Mouse (Mus musculus) limb, embryonic 10.5 days (tissue): Measurements from ENCODE around the gene Snx9. TPM values are rescaled to one million over a fixed set of nuclear protein-coding genes. Genes with fewer than 3 reads are reported as not detected.

Experiments used
- DNase-seq: peaks from one replicate; pipeline ENCODE4 v3.0.0-alpha.2; 2017; ENCODE audit warnings: low spot score
- H3K27ac ChIP-seq: fragments of 300-500 bp; sonication (generic); 2 replicates; pipeline ENCODE4 v1.5.1; 2016; ENCODE audit warnings: mild to moderate bottlenecking
- H3K27me3 ChIP-seq: fragments of 300-500 bp; sonication (generic); 2 replicates; pipeline ENCODE4 v1.6.1; 2016; ENCODE audit warnings: low read depth, mild to moderate bottlenecking; ENCODE audit not compliant: poor library complexity, severe bottlenecking
- H3K36me3 ChIP-seq: fragments of 300-500 bp; sonication (generic); 2 replicates; pipeline ENCODE4 v1.6.1; 2016; ENCODE audit warnings: mild to moderate bottlenecking, moderate library complexity
- H3K4me1 ChIP-seq: fragments of 300-500 bp; sonication (generic); 2 replicates; pipeline ENCODE4 v1.6.1; 2016
- H3K4me3 ChIP-seq: fragments of 300-500 bp; sonication (generic); 2 replicates; pipeline ENCODE4 v1.5.1; 2016; ENCODE audit warnings: mild to moderate bottlenecking, moderate library complexity
- H3K9me3 ChIP-seq: fragments of 300-500 bp; sonication (generic); replicated peaks from 2 replicates; pipeline ENCODE4 v1.6.1; 2016; ENCODE audit warnings: mild to moderate bottlenecking
- WGBS: fragments of 180-500 bp; shearing (Covaris S2); methylation state at CpG from one replicate; pipeline ENCODE4 v1.1.7; 2016; 5-methylcytosine and 5-hydroxymethylcytosine counted together
- polyA plus RNA-seq: library from polyadenylated mRNA; unstranded; fragments of >200 nt; fragmentation: Nextera tagmentation; extraction: Ambion mirVana; gene quantifications from 2 replicates; pipeline ENCODE4 v1.2.1, GENCODE M21; 2016

The Snx9 gene
- polyA plus RNA-seq, 1 experiment from 2014 or later, result 19.4 TPM

GRCm38 (mm10) chr17:5897326-5898200 lies 56.4 kb downstream of the Snx9 start:
- H3K4me1 ChIP-seq, result peaks cover 12% of the 10 kb centered on the region
- no peak overlapping the region for H3K4me3 ChIP-seq
- peaks cover 27% of the 10 kb centered on the region for H3K36me3 ChIP-seq
- H3K27ac ChIP-seq, result no peak overlapping the region
- no peaks in the 10 kb centered on the region for H3K9me3 ChIP-seq
- WGBS, result 92% methylated on average over 17 of the region's 17 CpGs
- DNase-seq, result no peak
- no peaks in the 10 kb centered on the region for H3K27me3 ChIP-seq

- WGBS, result 93% methylated on average over 6 of the region's 6 CpGs
- Histone ChIP-seq H3K9me3 (no peaks in the 10 kb centered on the region), H3K27ac (no peak overlapping the region), H3K27me3 (no peaks in the 10 kb centered on the region), H3K4me1 (0 out of 2 replicates have a peak, but pooled peaks cover 3% of the 10 kb centered on the region), H3K4me3 (no peak overlapping the region), H3K36me3 (peaks cover 35% of the 10 kb centered on the region)
- no peak for DNase-seq
Measured at GRCm38 (mm10) chr17:5899251-5899650, 58.1 kb downstream of the Snx9 start.

GRCm38 (mm10) chr17:5901381-5901780 lies 60.3 kb downstream of the Snx9 start:
- no peak overlapping the region for H3K27ac ChIP-seq
- no peaks in the 10 kb centered on the region for H3K9me3 ChIP-seq
- no peaks in the 10 kb centered on the region for H3K27me3 ChIP-seq
- H3K36me3 ChIP-seq, result peaks cover 51% of the 10 kb centered on the region
- no peak for DNase-seq
- WGBS, result 87% methylated on average over 5 of the region's 5 CpGs
- H3K4me1 ChIP-seq, result no peaks in the 10 kb centered on the region
- H3K4me3 ChIP-seq, result no peak overlapping the region

GRCm38 (mm10) chr17:5903630-5904301 lies 62.6 kb downstream of the Snx9 start:
- DNase-seq, result no peak
- H3K4me1 ChIP-seq, result no peaks in the 10 kb centered on the region
- 74% methylated on average over 6 of the region's 6 CpGs for WGBS
- H3K27ac ChIP-seq, result no peak overlapping the region
- peaks cover 71% of the 10 kb centered on the region for H3K36me3 ChIP-seq
- no peaks in the 10 kb centered on the region for H3K27me3 ChIP-seq
- H3K4me3 ChIP-seq, result no peak overlapping the region
- no peaks in the 10 kb centered on the region for H3K9me3 ChIP-seq

- Histone ChIP-seq H3K4me3 (no peak overlapping the region), H3K9me3 (no peaks in the 10 kb centered on the region), H3K4me1 (no peaks in the 10 kb centered on the region), H3K36me3 (peaks cover 48% of the 10 kb centered on the region), H3K27ac (no peak overlapping the region), H3K27me3 (no peaks in the 10 kb centered on the region)
- DNase-seq, result no peak
- 92% methylated on average over 4 of the region's 4 CpGs for WGBS
Measured at GRCm38 (mm10) chr17:5909681-5910080, 68.6 kb downstream of the Snx9 start.

GRCm38 (mm10) chr17:5911591-5911990 lies 70.5 kb downstream of the Snx9 start:
- Histone ChIP-seq H3K9me3 (no peaks in the 10 kb centered on the region), H3K27me3 (no peaks in the 10 kb centered on the region)

GRCm38 (mm10) chr17:5912797-5913196 lies 71.7 kb downstream of the Snx9 start:
- Histone ChIP-seq H3K4me3 (no peak overlapping the region), H3K27me3 (no peaks in the 10 kb centered on the region), H3K27ac (no peak overlapping the region), H3K4me1 (no peaks in the 10 kb centered on the region), H3K36me3 (peaks cover 31% of the 10 kb centered on the region), H3K9me3 (no peaks in the 10 kb centered on the region)
- WGBS, result 87% methylated on average over 4 of the region's 4 CpGs
- no peak for DNase-seq

More at GRCm38 (mm10) chr17:5911591-5911990, 70.5 kb downstream of the Snx9 start:
- Histone ChIP-seq H3K27ac (no peak overlapping the region), H3K4me1 (no peaks in the 10 kb centered on the region), H3K4me3 (no peak overlapping the region), H3K36me3 (peaks cover 35% of the 10 kb centered on the region)
- no peak for DNase-seq
- WGBS, result 89% methylated on average over 12 of the region's 12 CpGs

GRCm38 (mm10) chr17:5914217-5914616 lies 73.1 kb downstream of the Snx9 start:
- Histone ChIP-seq H3K9me3 (no peaks in the 10 kb centered on the region), H3K36me3 (peaks cover 32% of the 10 kb centered on the region), H3K4me1 (no peaks in the 10 kb centered on the region), H3K27me3 (no peaks in the 10 kb centered on the region), H3K27ac (no peak overlapping the region), H3K4me3 (no peak overlapping the region)
- no peak for DNase-seq
- 84% methylated on average over 5 of the region's 5 CpGs for WGBS

GRCm38 (mm10) chr17:5921954-5922353 lies 80.8 kb downstream of the Snx9 start:
- Histone ChIP-seq H3K27me3 (no peaks in the 10 kb centered on the region), H3K4me1 (no peaks in the 10 kb centered on the region), H3K9me3 (no peaks in the 10 kb centered on the region), H3K4me3 (no peak overlapping the region), H3K36me3 (peaks cover 76% of the 10 kb centered on the region), H3K27ac (no peak overlapping the region)
- WGBS, result 93% methylated on average over 8 of the region's 8 CpGs
- no peak for DNase-seq

GRCm38 (mm10) chr17:5923281-5923680 lies 82.2 kb downstream of the Snx9 start:
- 79% methylated on average over 9 of the region's 9 CpGs for WGBS
- Histone ChIP-seq H3K4me1 (no peaks in the 10 kb centered on the region), H3K9me3 (no peaks in the 10 kb centered on the region), H3K4me3 (no peak overlapping the region), H3K27me3 (no peaks in the 10 kb centered on the region), H3K27ac (no peak overlapping the region), H3K36me3 (peaks cover 81% of the 10 kb centered on the region)
- DNase-seq, result peak; percentile 43

- WGBS, result 78% methylated on average over 8 of the region's 8 CpGs
- no peak overlapping the region for H3K4me3 ChIP-seq
- H3K4me1 ChIP-seq, result no peaks in the 10 kb centered on the region
- no peak for DNase-seq
- H3K36me3 ChIP-seq, result peaks cover 81% of the 10 kb centered on the region
- no peak overlapping the region for H3K27ac ChIP-seq
- H3K9me3 ChIP-seq, result no peaks in the 10 kb centered on the region
- no peaks in the 10 kb centered on the region for H3K27me3 ChIP-seq
Measured at GRCm38 (mm10) chr17:5924238-5924637, 83.1 kb downstream of the Snx9 start.

- Histone ChIP-seq H3K27me3 (no peaks in the 10 kb centered on the region), H3K27ac (no peak overlapping the region), H3K36me3 (peaks cover 72% of the 10 kb centered on the region), H3K9me3 (no peaks in the 10 kb centered on the region), H3K4me1 (no peaks in the 10 kb centered on the region), H3K4me3 (no peak overlapping the region)
- DNase-seq, result no peak
- 67% methylated on average over 7 of the region's 7 CpGs for WGBS
Measured at GRCm38 (mm10) chr17:5926710-5927109, 85.6 kb downstream of the Snx9 start.

- Histone ChIP-seq H3K9me3 (no peaks in the 10 kb centered on the region), H3K27ac (no peak overlapping the region), H3K4me3 (no peak overlapping the region), H3K27me3 (no peaks in the 10 kb centered on the region), H3K36me3 (peaks cover 58% of the 10 kb centered on the region), H3K4me1 (no peaks in the 10 kb centered on the region)
- no peak for DNase-seq
- 92% methylated on average over 6 of the region's 6 CpGs for WGBS
Measured at GRCm38 (mm10) chr17:5929031-5929430, 87.9 kb downstream of the Snx9 start.
